Mouse (Mus musculus) testis, postnatal 14 days (tissue): ENCODE measurements around the gene Irf1.

Experiments used
- DNase-seq: peaks from one replicate; pipeline ENCODE4 v3.0.0; 2021; ENCODE audit warnings: low spot score

Gene Irf1

DNA sequence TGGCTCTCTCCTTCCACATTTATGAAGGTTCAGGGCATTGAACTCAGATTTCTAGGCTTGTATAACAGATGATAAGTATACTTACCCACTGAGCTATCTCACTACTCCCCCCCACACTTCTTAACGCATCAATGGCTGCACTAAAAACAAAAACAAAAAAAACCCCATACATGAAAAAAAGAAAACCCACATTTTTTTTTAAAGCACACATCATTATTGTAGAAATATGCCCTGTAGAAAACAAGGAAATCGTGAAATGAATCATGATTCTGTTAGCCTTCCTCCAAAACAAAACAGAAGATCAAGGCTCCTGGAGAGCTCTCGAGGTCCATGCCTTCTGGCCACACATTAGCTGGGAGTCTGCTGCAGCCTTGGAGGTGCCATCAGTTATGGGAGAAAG is 41.5 kb downstream of the Irf1 start:
- no peak for DNase-seq

GRCm38 (mm10) chr11:53813001-53813868 is 43.4 kb downstream of the Irf1 start:
- no peak for DNase-seq

GRCm38 (mm10) chr11:53814810-53815209 is 45.0 kb downstream of the Irf1 start:
- DNase-seq, result no peak

DNA sequence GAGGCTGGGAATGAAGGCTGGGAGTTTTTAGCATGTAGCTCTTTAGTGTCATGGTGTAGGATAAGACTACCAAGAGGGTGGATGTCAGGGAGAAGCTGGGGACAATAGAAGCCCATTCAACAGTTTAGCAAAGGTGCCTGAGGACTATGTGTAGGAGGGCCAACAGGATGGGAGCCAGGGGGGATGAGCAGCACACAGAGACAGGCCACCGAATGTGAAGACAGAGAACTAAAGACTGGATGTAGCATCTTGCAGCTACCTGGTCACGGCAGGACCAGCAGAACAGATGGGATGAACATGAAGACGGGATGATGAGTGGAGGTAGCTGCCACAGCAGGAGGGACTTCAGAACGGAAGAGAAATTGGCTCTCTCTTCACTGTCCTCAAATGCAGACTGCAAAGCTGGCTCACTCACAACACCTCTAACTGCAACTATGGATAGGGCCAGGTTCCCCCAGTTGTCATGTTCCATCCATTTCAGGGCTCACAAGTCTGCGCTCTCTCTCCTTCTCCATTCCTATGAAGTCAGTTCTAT is 47.1 kb downstream of the Irf1 start:
- no peak for DNase-seq

GRCm38 (mm10) chr11:53818794-53819193 is 49.0 kb downstream of the Irf1 start:
- DNase-seq, result no peak

- no peak for DNase-seq
Measured at GRCm38 (mm10) chr11:53819511-53819910, 49.7 kb downstream of the Irf1 start.

DNA sequence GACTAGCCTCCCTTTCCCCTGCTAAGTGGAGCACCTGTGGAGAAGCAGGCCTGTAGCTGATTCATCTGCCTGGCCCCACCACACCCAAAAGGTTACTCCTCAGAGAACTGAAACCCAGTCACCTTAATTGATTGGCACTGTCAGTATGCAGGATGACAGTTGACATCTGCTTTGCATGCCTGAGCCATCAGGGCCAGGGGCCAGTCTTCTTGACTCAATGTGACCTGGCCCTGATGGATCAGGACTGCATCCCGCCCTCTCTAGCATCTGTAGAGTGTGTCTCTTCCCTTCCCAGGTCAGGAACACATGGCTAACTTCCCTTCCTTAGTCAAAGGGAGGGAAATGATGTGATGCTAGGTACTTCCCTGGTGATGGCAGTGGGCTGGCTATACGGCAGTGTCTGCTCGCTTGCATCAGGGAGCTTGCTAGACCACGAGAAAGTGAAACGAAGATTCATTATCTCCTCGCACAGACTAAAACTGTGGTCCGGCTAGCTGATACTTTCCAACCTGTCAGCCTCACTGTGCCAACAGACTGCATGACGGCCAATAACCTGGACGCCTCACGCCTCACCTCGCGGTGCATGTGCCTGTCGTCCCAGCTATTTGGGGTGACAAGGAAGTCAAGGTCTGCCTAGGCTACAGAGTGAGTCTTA is 50.8 kb downstream of the Irf1 start:
- no peak for DNase-seq

DNA sequence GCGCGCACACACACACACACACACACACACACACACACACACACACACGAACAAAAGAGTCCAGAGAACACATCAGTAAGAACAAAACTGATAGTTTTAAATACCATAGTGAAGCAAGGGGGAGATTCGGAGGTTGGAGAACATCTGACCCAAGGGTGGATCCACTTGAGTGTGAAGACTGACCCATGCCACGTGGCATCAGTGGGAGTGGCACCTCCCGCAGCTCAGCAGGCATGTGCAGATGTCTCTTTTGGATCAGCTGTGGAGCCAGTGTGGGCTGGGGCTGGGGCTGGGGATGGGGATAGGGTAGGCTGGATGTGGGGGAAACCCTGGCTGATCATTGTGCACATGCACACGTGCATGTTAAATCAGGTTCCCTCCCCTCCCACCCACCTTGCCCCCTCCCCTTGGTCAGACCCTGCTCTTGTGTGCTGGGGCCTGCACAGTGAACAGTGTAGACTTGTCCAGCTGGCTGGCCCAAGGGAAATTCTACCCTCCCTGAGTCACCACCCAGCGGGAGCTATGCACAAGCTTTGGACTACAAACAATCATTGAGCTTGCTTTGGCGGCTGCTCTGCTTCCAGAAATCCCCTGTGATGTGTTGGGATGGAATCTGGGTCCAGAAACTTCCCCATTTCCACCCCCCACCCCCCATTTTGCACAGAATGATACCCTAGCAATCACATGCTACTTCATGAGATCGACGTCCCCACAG is 51.6 kb downstream of the Irf1 start:
- no peak for DNase-seq

- DNase-seq, result no peak
Measured at GRCm38 (mm10) chr11:53821945-53822338, 52.1 kb downstream of the Irf1 start.

DNA sequence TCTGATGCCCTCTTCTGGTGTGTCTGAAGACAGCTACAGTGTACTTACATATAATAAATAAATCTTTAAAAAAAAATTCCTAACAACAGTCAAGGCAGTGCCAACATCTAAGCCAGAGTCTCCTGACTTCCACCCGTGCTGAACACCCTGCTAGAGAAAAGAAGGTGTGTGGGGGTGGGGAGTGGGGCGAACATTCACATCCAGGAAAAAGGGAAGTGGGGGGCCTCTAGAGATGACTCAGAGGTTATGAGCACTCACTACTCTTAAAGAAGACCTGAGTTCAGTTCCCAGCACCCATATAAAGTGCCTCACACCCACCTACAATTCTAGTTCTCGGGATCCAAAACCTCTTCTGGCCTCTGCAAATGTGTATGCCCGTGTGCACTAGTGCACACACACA is 55.6 kb downstream of the Irf1 start:
- DNase-seq, result no peak
